ENCODE assay signal across 7 mouse cellular contexts in genomic region chr15:96283920-96284431, GRCm38 (mm10). TPM values are rescaled to one million over a fixed set of nuclear protein-coding genes. Genes with fewer than 3 reads are reported as not detected.
DNase-seq lines count a peak whose midpoint lies in the region; ATAC-seq and TF ChIP-seq lines count a peak whose summit lies in the region.

No protein-coding gene starts in this region.

- peaks cover 4% of the 10 kb centered on the region for H3K9me3 ChIP-seq in ES-Bruce4 (replicated peaks; ENCODE audit: control insufficient read depth, insufficient read depth, low read length, poor library complexity, severe bottlenecking)

- peak; percentile 19; the same call in 1 of the 2 replicates for ATAC-seq in erythroblast, adult 5-6 weeks (replicated peaks; ENCODE audit: low FRiP score, poor library complexity, severe bottlenecking)

- TF ChIP-seq EP300 in ES-Bruce4 (IDR thresholded peaks at IDR 0.05; ENCODE audit: insufficient read depth, low read depth, low read length), result no peak

- H3K9ac ChIP-seq in ES-Bruce4 (ENCODE audit: low read depth, poor library complexity, severe bottlenecking), result peak overlapping the region; percentile 100

- TF ChIP-seq CTCF in ES-Bruce4 (IDR thresholded peaks at IDR 0.05; ENCODE audit: low read depth, low read length), result no peak

- intact Hi-C loops in heart, postnatal 14 days (cut with DNase I), result loop anchor here (5.0 to 10.0 kb wide), 4 partner anchors 259 to 522 kb away; partner anchors contain the start of genes Ano6 and Slc38a2

- H3K4me3 ChIP-seq in ES-Bruce4 (ENCODE audit: low read depth, low read length), result peak overlapping the region; percentile 91

- H3K36me3 ChIP-seq in ES-Bruce4 (ENCODE audit: control insufficient read depth, insufficient read depth, low read length, poor library complexity, severe bottlenecking), result peaks cover 5% of the 10 kb centered on the region; the same call in 1 of the 2 replicates

- H3K27ac ChIP-seq in ES-Bruce4 (ENCODE audit: insufficient read depth, low read length), result no peak overlapping the region

- no peak for TF ChIP-seq POLR2A in ES-Bruce4 (IDR thresholded peaks at IDR 0.05; ENCODE audit: insufficient read depth, low read length)

- no peaks in the 10 kb centered on the region for H3K27me3 ChIP-seq in ES-Bruce4 (ENCODE audit: control insufficient read depth, insufficient read depth, low read length, poor library complexity, severe bottlenecking)

- DNase-seq in adrenal gland, postnatal 14 days, result peak; percentile 41
- DNase-seq in heart, postnatal 14 days, result peak; percentile 25 to 31
- DNase-seq in layer of hippocampus, postnatal 10 days (ENCODE audit: low spot score in 2 of 2), result peak; percentile 37 to 47
- peak; percentile 43 for DNase-seq in lung, postnatal 14 days
- DNase-seq in right cerebral cortex, postnatal 10 days (ENCODE audit: low spot score in 2 of 2), result peak; percentile 48 to 58

- no peaks in the 10 kb centered on the region for H3K4me1 ChIP-seq in ES-Bruce4 (ENCODE audit: control insufficient read depth, insufficient read depth, low read length)

RNA-seq across cellular contexts. Expression of gene Arid2, which starts 3.3 kb away (rescaled TPM):
- 78.4 and 81.5 TPM in 2 replicates for polyA plus RNA-seq in ES-Bruce4 (2011; ENCODE audit: insufficient read depth, insufficient read length, low read depth, missing spikeins)
- 38.4 and 43.1 TPM in 2 replicates for total RNA-seq in adrenal gland, postnatal 14 days (2021)
- total RNA-seq in erythroblast, adult 5-6 weeks (2015; ENCODE audit: low replicate concordance), result 35.9 and 39.0 TPM in 2 replicates
- total RNA-seq in erythroblast, adult 5-6 weeks (2017; ENCODE audit: low replicate concordance), result 32.6 and 35.7 TPM in 2 replicates
- total RNA-seq in heart, postnatal 14 days (2021), result 10 to 100 TPM; 31.9 to 34.5 TPM
- total RNA-seq in layer of hippocampus, postnatal 10 days (2021), result 10 to 100 TPM; 43.7 to 46.0 TPM
